Mouse (Mus musculus) olfactory bulb, adult 2 months (tissue): ENCODE data around the gene AI854703. TPM values are rescaled to one million over a fixed set of nuclear protein-coding genes. Genes with fewer than 3 reads are reported as not detected.
A peak's percentile ranks its signal among the peaks of the same experiment; 100 is the strongest.

Source experiments
- H3K27ac ChIP-seq: fragments of 200-500 bp; 2 replicates; pipeline ENCODE4 v1.5.1; 2012; ENCODE audit warnings: low read depth, low read length; ENCODE audit not compliant: insufficient read depth
- H3K4me1 ChIP-seq: fragments of 200-500 bp; 2 replicates; pipeline ENCODE4 v1.6.1; 2012; ENCODE audit warnings: low read length; ENCODE audit not compliant: control insufficient read depth, insufficient read depth
- H3K4me3 ChIP-seq: fragments of 200-500 bp; 2 replicates; pipeline ENCODE4 v1.5.1; 2012; ENCODE audit warnings: mild to moderate bottlenecking, low read depth, low read length, moderate library complexity; ENCODE audit not compliant: insufficient read depth
- CTCF ChIP-seq: fragments of 200-500 bp; IDR thresholded peaks from 2 replicates; pipeline ENCODE4 v1.5.1; 2012; ENCODE audit warnings: low read depth, mild to moderate bottlenecking, low read length, moderate library complexity; ENCODE audit not compliant: insufficient read depth
- POLR2A ChIP-seq: fragments of 200-500 bp; IDR thresholded peaks from 2 replicates; pipeline ENCODE4 v1.6.1; 2012; ENCODE audit warnings: mild to moderate bottlenecking, low read depth, low read length, moderate library complexity; ENCODE audit not compliant: insufficient read depth
- WGBS: fragments of 180-500 bp; shearing (Covaris S2); methylation state at CpG from one replicate; pipeline ENCODE4 v1.1.7; 2018; 5-methylcytosine and 5-hydroxymethylcytosine counted together
- polyA plus RNA-seq: library from polyadenylated mRNA; stranded (reverse); fragments of >200 nt; gene quantifications from 2 replicates; pipeline ENCODE4 v1.2.4, GENCODE M21; 2012; ENCODE audit warnings: low replicate concordance; ENCODE audit not compliant: missing spikeins, insufficient read depth, insufficient read length

Gene AI854703
- polyA plus RNA-seq, 1 experiment: not detected

DNA sequence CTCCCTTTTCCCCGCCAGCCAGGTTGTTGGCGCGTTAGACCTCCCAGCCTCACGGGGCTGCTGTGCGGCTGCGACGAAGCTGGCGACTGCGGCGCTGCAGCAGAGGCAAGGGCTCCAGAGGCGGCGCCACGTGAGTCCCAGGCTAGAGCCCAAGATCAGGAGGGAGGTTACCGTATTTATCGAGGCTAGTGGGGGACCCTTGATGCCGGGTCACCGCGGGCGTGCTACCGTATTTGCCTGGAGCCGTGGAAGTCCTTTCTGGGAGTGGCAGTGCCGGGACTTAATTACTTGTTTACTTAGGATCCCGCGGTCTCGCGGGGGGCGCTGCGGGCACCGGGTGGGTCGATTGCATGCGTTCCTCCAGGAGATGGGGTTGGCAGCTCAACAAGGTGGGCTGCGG is 420 bp downstream of the AI854703 start:
- Histone ChIP-seq H3K4me3 (peak overlapping the region; percentile 67), H3K4me1 (peaks cover 22% of the 10 kb centered on the region), H3K27ac (peak overlapping the region; percentile 22)
- whole genome bisulfite sequencing: under 1% methylated on average over 32 of the region's 32 CpGs
- TF ChIP-seq CTCF: no peak

DNA sequence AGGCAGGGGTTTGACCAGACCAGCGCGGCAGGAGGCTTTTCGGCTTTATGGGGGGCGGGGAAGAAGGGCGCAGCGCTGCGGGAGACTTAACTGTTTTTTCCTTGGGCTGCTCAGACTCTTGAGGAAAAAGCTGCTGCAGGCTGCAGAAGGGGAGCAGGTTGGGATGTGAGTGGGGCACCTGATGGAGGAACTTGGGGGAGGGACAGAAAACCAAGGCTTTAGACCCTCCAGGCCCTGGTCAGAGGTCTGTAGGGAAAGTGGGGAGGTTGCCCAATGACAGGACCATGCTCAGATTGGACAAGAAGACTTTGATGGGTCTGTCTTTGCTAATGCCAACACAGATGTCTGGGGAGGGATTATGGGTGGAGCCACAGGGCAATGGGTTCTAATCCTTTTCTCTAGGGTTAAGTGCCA is 954 bp downstream of the AI854703 start:
- TF ChIP-seq POLR2A (no peak), CTCF (no peak)
- 3% methylated on average over 7 of the region's 7 CpGs for WGBS
- Histone ChIP-seq H3K4me1 (peaks cover 22% of the 10 kb centered on the region), H3K4me3 (peak overlapping the region; percentile 67), H3K27ac (no peak overlapping the region; the same call in 1 of the 2 replicates)

DNA sequence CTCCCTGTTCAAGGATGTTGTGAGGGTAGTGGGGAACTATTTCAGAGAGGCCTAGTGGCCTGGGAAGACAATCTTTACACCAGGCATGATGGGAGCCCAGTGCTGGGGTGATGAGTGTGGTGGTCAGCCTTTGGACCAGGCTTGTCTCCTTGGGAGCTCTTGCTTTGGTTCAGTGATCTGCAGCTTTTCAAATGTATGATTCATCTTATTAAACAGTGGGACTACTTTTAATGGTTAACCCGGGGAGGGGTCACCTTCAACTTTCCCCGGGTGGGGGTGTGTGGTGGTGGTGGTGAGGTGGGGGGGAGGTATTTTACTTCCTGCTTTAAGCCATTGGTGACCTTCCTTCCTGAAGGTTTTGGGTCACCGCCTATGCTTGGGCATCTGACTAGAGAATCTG is 1.8 kb downstream of the AI854703 start:
- no peak overlapping the region for H3K4me3 ChIP-seq
- TF ChIP-seq POLR2A (no peak), CTCF (no peak)
- no peak overlapping the region for H3K27ac ChIP-seq
- H3K4me1 ChIP-seq: peaks cover 22% of the 10 kb centered on the region
- WGBS: 88% methylated on average over 3 of the region's 3 CpGs

DNA sequence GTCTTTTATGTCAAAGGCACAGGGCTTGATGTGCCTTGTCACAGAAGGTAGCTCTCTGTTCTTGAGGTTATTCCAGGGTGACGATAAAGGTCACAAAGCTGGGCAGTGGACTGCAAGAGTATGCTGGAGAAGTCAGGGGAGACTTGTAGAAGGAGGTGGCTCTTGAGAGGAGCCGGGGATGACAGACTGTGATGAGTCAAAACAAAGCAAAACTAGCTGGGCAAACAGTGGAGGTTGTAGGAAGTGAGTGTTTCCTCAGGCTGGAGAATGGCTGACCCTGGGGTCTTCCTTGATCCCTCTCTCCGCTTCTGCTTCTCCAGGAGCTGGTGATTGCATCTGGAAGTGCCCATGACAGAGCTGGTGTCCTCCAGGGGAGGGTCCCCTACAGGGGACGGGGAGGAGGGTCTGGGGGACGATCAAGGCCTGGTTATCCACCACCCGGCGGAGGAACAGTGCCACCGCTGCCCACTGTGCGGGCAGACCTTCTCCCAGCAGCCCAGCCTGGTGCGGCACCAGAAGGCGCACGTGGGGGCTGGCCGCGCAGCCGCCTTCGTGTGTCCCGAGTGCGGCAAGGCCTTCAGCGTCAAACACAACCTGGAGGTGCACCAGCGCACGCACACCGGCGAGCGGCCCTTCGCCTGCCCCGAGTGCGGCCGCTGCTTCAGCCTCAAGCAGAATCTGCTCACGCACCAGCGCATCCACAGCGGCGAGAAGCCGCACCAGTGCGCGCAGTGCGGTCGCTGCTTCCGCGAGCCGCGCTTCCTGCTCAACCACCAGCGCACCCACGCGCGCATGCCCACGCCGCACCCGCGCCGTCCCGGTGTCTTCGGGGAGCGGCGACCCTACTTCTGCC is 2.5 kb downstream of the AI854703 start:
- H3K4me3 ChIP-seq: peak overlapping the region; percentile 53
- TF ChIP-seq CTCF (no peak), POLR2A (peak; percentile 57; the same call in 1 of the 2 replicates)
- WGBS: 13% methylated on average over 54 of the region's 54 CpGs

DNA sequence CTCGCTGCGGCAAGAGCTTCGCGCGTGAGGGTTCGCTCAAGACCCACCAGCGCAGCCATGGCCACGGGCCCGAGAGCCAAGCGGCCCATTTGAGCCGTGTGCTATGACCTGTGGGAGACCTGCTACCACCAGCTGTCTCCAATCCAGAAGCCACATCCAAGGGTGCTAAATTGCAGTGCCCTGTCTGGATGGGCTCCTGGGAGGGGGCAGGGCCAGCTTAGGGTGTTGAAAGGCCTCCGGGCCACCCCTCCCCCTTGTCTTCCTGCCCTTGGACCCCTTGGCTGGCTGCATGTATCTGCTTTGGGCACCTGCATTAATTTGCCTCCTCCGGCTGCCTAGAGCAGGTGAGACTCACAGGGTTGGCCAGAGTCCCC is 3.1 kb downstream of the AI854703 start:
- Histone ChIP-seq H3K4me3 (peak overlapping the region; percentile 53), H3K4me1 (peaks cover 22% of the 10 kb centered on the region), H3K27ac (no peak overlapping the region)
- TF ChIP-seq CTCF (no peak), POLR2A (no peak)
- WGBS: 20% methylated on average over 13 of the region's 13 CpGs

More for the DNA sequence above, 2.5 kb downstream of the AI854703 start:
- peaks cover 22% of the 10 kb centered on the region for H3K4me1 ChIP-seq
- no peak overlapping the region; the same call in 1 of the 2 replicates for H3K27ac ChIP-seq

DNA sequence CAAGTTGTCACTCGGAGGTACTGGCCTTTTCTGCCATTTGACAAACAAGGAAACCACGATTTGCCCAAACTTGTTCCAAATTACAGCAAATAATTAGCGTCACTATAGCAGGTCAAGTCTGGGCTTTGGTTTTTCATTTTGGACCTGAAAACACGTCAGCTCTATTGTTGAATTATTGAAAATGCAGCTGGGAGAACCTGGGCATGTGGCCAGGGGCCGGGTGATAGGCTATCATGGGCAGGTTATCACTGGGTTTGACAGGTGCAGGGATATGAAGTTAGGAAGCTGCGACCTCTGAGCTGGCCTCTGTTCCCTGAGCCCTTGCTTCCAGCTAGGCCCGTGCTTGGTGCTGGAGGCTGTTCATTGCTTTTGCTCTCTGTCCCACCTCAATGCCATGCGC is 4.3 kb downstream of the AI854703 start:
- Histone ChIP-seq H3K4me3 (no peak overlapping the region), H3K4me1 (peaks cover 22% of the 10 kb centered on the region), H3K27ac (no peak overlapping the region)
- TF ChIP-seq POLR2A (no peak), CTCF (no peak)
- WGBS: 89% methylated on average over 8 of the region's 8 CpGs

DNA sequence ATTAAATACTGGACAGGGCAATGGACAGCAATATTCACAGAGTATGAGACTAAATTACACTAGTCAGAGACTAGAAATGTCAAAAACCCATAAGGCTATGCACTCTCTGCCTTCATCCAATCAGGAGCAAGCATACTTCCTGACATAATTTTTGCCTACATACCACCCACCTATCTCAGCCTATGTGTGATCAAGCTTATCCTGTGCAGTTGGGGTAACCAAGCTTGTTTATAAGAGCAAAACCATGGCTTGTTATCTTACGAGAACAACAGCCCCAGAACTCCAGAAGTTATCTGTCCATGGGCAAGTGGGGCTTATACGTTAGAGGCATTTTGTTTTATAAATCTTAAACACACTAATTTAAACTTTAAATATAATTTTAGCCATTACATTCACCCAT is 8.5 kb downstream of the AI854703 start:
- H3K4me1 ChIP-seq: peaks cover 2% of the 10 kb centered on the region; the same call in 1 of the 2 replicates
- TF ChIP-seq CTCF: no peak
- H3K27ac ChIP-seq: no peak overlapping the region
- 94% methylated on average over 2 of the region's 2 CpGs for WGBS
- H3K4me3 ChIP-seq: no peak overlapping the region

DNA sequence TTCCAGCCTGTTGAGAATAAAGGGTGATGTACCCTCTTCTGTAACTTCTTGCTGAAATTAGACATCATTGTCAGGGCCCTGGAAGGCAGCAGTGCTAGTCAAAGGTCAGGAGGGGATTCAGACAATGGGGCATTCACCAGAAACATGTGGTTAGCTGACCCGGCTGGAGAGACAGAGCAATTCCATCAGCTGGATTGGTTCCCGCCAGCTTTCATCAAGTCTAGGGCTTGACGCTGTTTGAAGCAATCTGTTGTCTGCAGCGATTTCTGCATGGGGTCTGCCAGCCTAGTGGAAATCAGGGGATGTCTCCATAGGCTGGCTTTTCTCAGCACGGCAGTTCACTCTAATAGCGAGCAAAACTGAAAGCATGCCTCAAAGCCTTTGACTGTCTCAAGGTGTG is 10.0 kb downstream of the AI854703 start:
- TF ChIP-seq POLR2A (no peak), CTCF (no peak)

DNA sequence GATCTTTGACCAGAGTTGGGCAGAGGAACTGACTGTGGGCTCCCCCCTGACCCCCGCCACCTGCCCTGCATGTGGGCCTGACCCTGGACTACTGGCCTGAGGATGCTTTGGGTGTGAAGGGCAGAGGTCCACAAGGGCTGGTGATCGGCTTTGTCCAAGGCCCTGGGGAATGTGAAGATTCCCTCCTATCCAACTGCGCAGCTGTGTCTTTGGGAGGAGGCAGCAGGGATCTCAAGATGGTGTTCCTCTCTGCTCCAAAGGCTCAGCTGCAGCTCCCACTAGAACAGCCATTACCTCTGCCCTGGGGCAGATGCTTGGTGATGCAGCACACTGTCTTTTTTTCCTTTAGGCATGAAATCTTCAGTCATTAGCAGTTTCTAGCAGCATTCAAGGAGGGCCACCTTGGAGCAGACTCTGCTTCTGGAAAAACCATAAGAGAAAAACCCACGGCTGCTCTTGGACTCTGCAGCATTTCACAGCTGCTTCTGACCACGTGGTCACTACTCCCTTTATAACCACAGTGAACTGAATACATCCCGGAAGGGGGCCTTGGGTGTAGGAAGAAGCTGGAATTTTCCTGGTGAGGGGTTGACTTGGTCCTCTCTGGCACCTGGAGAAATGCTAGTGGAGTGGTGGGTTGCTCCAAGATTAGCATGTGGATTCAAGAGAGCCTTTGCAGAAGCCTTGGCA is 11.4 kb downstream of the AI854703 start:
- WGBS: 61% methylated on average over 6 of the region's 6 CpGs
- Histone ChIP-seq H3K27ac (no peak overlapping the region), H3K4me1 (peaks cover 2% of the 10 kb centered on the region; the same call in 1 of the 2 replicates), H3K4me3 (no peak overlapping the region)
- no peak for TF ChIP-seq POLR2A
- TF ChIP-seq CTCF: no peak

More for the DNA sequence above, 10.0 kb downstream of the AI854703 start:
- Histone ChIP-seq H3K4me3 (no peak overlapping the region), H3K27ac (no peak overlapping the region), H3K4me1 (peaks cover 2% of the 10 kb centered on the region; the same call in 1 of the 2 replicates)
- 71% methylated on average over 6 of the region's 6 CpGs for WGBS
